In the genomic region with DNA sequence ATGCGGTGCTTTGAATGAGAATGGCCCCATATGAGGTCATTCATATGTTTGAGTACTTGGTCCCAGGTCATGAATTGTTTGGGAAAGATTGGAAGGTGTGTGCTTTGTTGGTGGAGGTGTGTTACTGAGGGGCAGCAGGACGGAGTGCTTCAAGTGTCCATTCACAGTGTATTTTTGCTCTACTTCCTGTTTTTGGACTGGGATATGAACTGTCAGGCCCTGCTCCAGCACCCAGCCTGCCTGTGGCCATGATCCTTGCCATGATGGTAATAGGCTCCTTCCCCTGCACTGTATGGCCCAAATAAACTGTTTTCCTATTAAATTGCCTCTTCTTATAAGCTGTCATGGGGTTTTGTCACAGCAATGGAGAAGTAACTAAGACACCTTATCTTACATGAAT, we compare ENCODE assay signal across 14 mouse cellular contexts.
"Had no signal": no experiment of that assay in that cellular context is flagged by ENCODE, and none has a peak within 500 bp of the region (broad histone marks: within the 10 kb centered on the region; RNA-seq: fewer than 3 reads in every experiment).

No protein-coding gene starts in this region.

- DNase-seq: lung, adult 18-20 months; lung, embryonic 14.5 days; lung, postnatal 10 days; lung, postnatal 4 days; retina, postnatal 1 day; right cerebral cortex, adult 18-20 months; right cerebral cortex, postnatal 25 days; right cerebral cortex, postnatal 4 days; spleen, adult 18-20 months; thymus, adult 18-20 months; thymus, postnatal 25 days; thymus, postnatal 4 days had no signal

- ATAC-seq: midbrain, embryonic 13.5 days; midbrain, embryonic 15.5 days had no signal
